Mouse (Mus musculus): ENCODE data around the gene 2200002D01Rik.

DNA sequence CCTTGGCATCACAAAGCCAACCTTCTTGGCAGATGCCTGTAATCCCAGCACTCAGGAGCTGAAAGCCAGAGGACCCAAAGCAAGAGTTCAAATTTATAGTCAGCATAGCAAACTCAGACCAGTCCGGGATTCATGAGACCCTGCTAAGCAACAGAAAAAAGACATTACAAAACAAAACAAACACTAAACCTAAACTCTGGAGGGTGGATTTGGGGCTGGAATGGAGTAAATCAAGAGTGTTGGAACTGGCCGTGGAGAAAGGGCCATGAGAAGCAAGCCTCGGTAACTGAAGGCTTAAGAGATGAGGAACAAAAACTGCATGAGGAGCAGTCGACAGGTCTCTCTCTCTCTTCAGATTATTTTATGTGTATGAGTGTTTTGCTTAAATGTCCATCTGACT, 35.6 kb upstream of the 2200002D01Rik start:
- TF ChIP-seq CTCF (IDR thresholded peaks at IDR 0.05; ENCODE audit: low read depth, low read length), result no peak
- no peak for TF ChIP-seq POLR2A (IDR thresholded peaks at IDR 0.05; ENCODE audit: extremely low read depth, insufficient read depth, low read length)
